Mouse (Mus musculus): ENCODE measurements around the gene Clec1a. TPM values are rescaled to one million over a fixed set of nuclear protein-coding genes. Genes with fewer than 3 reads are reported as not detected.
"Not testable (repeated sequence)": the region's sequence is repeated elsewhere in the genome, so short reads cannot be mapped to it uniquely, and the experiment has no call there.

The Clec1a gene
- 0.82 and 0.89 TPM in 2 replicates for polyA plus RNA-seq (2016; fragmentation: Nextera tagmentation; extraction: Ambion mirVana)

- no peaks in the 10 kb centered on the region for H3K27me3 ChIP-seq (replicated peaks; ENCODE audit: low read depth, poor library complexity, severe bottlenecking)
- no peak within 1 kb of the TSS for H3K4me3 ChIP-seq
- peaks cover 3% of the 10 kb centered on the region; the same call in 1 of the 2 replicates for H3K4me1 ChIP-seq
- WGBS, result 64% methylated on average over 13 of the region's 13 CpGs
- no peaks in the 10 kb centered on the region for H3K36me3 ChIP-seq (replicated peaks)
- H3K9me3 ChIP-seq, result no peaks in the 10 kb centered on the region
- H3K27ac ChIP-seq (replicated peaks), result no peak within 1 kb of the TSS
- DNase-seq (ENCODE audit: low spot score), result peak; percentile 14
Measured at GRCm38 (mm10) chr6:129451411-129452039, at the start of gene Clec1a. TSS of gene Clec1a (minus strand) at chr6:129452000.

DNA sequence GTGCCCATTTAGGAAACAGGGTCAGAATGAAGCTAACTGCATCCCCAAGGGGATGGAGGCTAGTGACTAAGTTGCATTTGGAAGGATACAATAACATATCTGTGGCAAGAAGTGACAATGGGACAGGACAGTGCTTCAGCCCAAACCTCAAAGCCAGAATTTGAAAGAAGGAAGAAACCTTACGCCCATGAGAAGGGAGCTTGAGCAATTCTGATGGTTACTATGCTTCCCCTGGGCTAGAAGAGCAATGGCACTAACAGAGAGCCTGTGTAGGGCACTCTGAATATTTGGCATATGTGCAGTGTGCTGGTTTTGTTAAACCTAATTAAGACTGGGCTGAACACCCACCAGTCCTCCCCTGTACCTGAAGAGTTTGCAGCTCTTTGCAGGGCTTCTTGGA is 47.7 kb upstream of the Clec1a start:
- WGBS, result 92% methylated on average over 1 of the region's 1 CpGs
- not testable (repeated sequence) for H3K27me3 ChIP-seq (replicated peaks; ENCODE audit: low read depth, poor library complexity, severe bottlenecking); H3K4me1 ChIP-seq; H3K9me3 ChIP-seq; H3K27ac ChIP-seq (replicated peaks); H3K36me3 ChIP-seq (replicated peaks); DNase-seq (ENCODE audit: low spot score); H3K4me3 ChIP-seq

DNA sequence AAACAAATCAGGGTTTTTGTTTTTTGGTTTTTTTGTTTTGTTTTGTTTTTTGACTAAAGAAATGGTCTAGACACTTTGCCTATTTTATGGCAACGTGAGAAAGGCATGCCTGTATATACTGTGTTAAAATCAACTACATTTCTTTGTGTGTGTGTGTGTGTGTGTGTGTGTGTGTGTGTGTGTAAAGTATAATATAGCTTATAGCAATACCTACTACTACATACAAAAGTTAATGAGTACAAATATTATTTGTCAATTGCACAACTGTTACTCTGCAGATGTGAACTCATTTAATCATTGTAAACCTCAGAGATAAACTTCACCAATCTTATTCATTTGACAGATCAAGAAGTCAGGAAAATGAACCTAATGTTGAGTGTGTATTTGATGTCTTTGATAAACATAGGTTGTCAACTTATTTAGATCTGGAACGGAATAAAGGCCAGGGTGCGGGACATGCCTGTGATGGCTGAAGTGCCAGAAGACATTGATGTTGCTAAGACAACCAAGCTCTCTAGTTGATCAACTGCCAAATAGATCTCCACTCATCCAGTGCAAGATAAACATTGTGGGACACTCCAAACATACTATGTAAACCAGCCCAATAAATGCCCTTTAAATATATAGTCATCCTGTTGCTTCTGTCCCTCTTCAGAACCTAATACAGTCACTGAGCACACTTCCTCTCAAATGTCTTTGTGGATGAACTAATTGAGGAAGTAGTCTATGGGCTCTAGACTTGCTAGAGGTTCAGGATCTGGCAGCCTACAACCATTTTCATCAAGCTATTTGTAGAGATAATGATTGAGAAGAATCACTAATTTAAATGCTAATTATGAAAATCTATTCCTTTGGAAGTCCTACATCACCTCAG is 45.8 kb upstream of the Clec1a start:
- H3K27ac ChIP-seq (replicated peaks), result no peak overlapping the region
- H3K4me3 ChIP-seq, result no peak overlapping the region
- no peak for DNase-seq (ENCODE audit: low spot score)
- 94% methylated on average over 3 of the region's 3 CpGs for WGBS
- no peaks in the 10 kb centered on the region for H3K9me3 ChIP-seq
- no peaks in the 10 kb centered on the region for H3K27me3 ChIP-seq (replicated peaks; ENCODE audit: low read depth, poor library complexity, severe bottlenecking)
- H3K36me3 ChIP-seq (replicated peaks), result no peaks in the 10 kb centered on the region
- no peaks in the 10 kb centered on the region for H3K4me1 ChIP-seq

- H3K36me3 ChIP-seq (replicated peaks), result no peaks in the 10 kb centered on the region
- 83% methylated on average over 4 of the region's 4 CpGs for WGBS
- no peaks in the 10 kb centered on the region for H3K9me3 ChIP-seq
- DNase-seq (ENCODE audit: low spot score), result no peak
- no peak overlapping the region for H3K27ac ChIP-seq (replicated peaks)
- no peaks in the 10 kb centered on the region for H3K4me1 ChIP-seq
- no peaks in the 10 kb centered on the region for H3K27me3 ChIP-seq (replicated peaks; ENCODE audit: low read depth, poor library complexity, severe bottlenecking)
- H3K4me3 ChIP-seq, result no peak overlapping the region
Measured at GRCm38 (mm10) chr6:129494924-129495323, 43.1 kb upstream of the Clec1a start.

DNA sequence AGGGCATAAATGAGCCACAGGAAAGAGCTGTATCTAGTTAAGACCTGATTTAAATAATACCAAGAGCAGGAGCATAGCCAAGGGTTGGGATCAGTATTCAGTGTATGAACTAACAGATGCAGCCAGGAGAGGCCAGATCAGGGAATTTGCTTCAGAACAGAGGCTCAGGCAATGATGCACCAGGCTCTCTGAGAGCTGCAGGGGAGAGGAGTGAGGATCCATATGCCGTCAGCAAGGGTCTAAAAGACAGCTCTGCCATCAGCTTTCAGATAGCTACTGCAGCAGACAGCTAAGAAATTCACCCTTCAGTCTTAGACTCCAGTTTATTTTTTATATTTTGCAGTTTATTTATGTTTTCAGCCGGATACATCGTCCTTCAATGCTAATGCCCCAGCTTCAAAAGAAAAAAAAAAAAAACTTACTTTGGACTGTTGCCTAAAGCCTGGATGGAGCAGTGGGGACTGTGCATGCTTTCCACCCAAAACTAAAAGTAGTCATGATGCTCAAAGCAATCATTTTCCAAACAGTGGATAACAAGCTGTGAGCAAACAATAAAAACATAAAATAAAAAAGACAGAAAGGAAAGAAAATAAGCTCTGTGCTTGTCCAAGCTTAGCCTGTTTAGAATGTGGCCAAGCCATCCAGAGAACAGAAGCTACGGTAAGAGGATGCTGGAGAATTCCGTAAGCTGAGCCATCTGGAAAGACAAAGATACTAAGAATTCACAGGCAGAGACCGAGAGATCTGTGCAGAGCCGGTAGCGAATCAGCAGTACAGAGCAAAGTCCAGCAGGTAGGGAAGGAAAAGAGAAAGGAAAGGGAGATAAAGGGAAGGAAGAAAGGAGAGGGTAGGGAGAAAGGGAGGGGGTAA is 28.5 kb upstream of the Clec1a start:
- no peaks in the 10 kb centered on the region for H3K4me1 ChIP-seq
- H3K27me3 ChIP-seq (replicated peaks; ENCODE audit: low read depth, poor library complexity, severe bottlenecking), result no peaks in the 10 kb centered on the region
- no peak overlapping the region for H3K27ac ChIP-seq (replicated peaks)
- H3K9me3 ChIP-seq, result no peaks in the 10 kb centered on the region
- DNase-seq (ENCODE audit: low spot score), result no peak
- WGBS, result 67% methylated on average over 8 of the region's 8 CpGs
- no peak overlapping the region for H3K4me3 ChIP-seq
- no peaks in the 10 kb centered on the region for H3K36me3 ChIP-seq (replicated peaks)

DNA sequence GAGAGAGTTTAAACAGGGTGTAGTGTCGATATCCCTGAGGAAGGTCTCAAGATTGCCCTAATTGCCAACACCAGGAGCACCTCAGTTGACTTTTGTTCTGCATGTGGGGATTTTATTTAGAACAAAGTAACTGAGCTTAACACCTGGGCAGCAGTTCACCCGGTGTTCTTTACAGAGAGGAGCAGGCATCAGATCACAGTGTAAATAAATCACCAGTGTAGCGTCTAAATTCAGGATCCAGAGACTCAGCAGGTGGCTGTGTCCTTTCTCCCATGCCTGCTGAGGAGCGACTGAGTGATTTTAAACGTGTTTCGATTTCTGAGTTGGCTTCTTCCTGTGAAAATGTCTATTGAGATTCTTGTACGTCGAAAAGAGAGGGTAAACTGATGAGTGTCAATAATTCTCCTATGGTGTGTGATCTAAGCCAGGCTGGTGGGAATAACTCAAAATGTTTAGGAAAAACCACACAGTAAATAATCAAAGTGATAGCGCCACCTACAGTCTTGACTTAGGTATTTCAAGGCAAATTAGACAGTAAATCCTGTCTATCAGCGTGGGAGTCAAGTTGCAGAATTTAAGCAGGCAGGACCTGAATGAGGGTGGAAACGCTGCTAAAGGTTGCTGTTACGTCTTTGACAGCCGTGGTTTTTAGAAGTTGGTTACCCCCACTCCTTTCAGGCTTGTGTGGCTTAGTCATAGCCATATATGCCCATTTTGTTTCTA is 24.8 kb upstream of the Clec1a start:
- WGBS, result 33% methylated on average over 13 of the region's 13 CpGs
- Histone ChIP-seq H3K4me1 (no peaks in the 10 kb centered on the region), H3K27ac (replicated peaks) (no peak overlapping the region)

GRCm38 (mm10) chr6:129472627-129473026 is 20.8 kb upstream of the Clec1a start:
- no peak overlapping the region for H3K27ac ChIP-seq (replicated peaks)
- no peaks in the 10 kb centered on the region for H3K9me3 ChIP-seq
- no peaks in the 10 kb centered on the region for H3K36me3 ChIP-seq (replicated peaks)
- H3K4me3 ChIP-seq, result no peak overlapping the region
- H3K4me1 ChIP-seq, result no peaks in the 10 kb centered on the region
- H3K27me3 ChIP-seq (replicated peaks; ENCODE audit: low read depth, poor library complexity, severe bottlenecking), result no peaks in the 10 kb centered on the region
- DNase-seq (ENCODE audit: low spot score), result no peak
- 85% methylated on average over 5 of the region's 5 CpGs for WGBS

More for the DNA sequence above, 24.8 kb upstream of the Clec1a start:
- no peaks in the 10 kb centered on the region for H3K36me3 ChIP-seq (replicated peaks)
- H3K4me3 ChIP-seq, result no peak overlapping the region
- DNase-seq (ENCODE audit: low spot score), result no peak
- no peaks in the 10 kb centered on the region for H3K9me3 ChIP-seq
- H3K27me3 ChIP-seq (replicated peaks; ENCODE audit: low read depth, poor library complexity, severe bottlenecking), result no peaks in the 10 kb centered on the region

- H3K36me3 ChIP-seq (replicated peaks), result no peaks in the 10 kb centered on the region
- no peak overlapping the region for H3K27ac ChIP-seq (replicated peaks)
- WGBS, result 92% methylated on average over 6 of the region's 6 CpGs
- H3K4me3 ChIP-seq, result no peak overlapping the region
- H3K27me3 ChIP-seq (replicated peaks; ENCODE audit: low read depth, poor library complexity, severe bottlenecking), result no peaks in the 10 kb centered on the region
- no peaks in the 10 kb centered on the region for H3K9me3 ChIP-seq
- no peak for DNase-seq (ENCODE audit: low spot score)
- no peaks in the 10 kb centered on the region for H3K4me1 ChIP-seq
Measured at GRCm38 (mm10) chr6:129471386-129471785, 19.6 kb upstream of the Clec1a start.

GRCm38 (mm10) chr6:129449743-129450142 is 2.1 kb downstream of the Clec1a start:
- Histone ChIP-seq H3K36me3 (replicated peaks) (no peaks in the 10 kb centered on the region), H3K9me3 (no peaks in the 10 kb centered on the region), H3K4me1 (peaks cover 3% of the 10 kb centered on the region; the same call in 1 of the 2 replicates), H3K27me3 (replicated peaks; ENCODE audit: low read depth, poor library complexity, severe bottlenecking) (no peaks in the 10 kb centered on the region), H3K4me3 (no peak overlapping the region), H3K27ac (replicated peaks) (no peak overlapping the region)
- 70% methylated on average over 6 of the region's 6 CpGs for WGBS
- DNase-seq (ENCODE audit: low spot score), result no peak

- Histone ChIP-seq H3K4me3 (no peak overlapping the region), H3K36me3 (replicated peaks) (no peaks in the 10 kb centered on the region), H3K9me3 (no peaks in the 10 kb centered on the region), H3K4me1 (no peaks in the 10 kb centered on the region), H3K27me3 (replicated peaks; ENCODE audit: low read depth, poor library complexity, severe bottlenecking) (no peaks in the 10 kb centered on the region), H3K27ac (replicated peaks) (no peak overlapping the region)
- 91% methylated on average over 2 of the region's 2 CpGs for WGBS
- no peak for DNase-seq (ENCODE audit: low spot score)
Measured at GRCm38 (mm10) chr6:129438033-129438432, 13.8 kb downstream of the Clec1a start.

GRCm38 (mm10) chr6:129436025-129436424 is 15.8 kb downstream of the Clec1a start:
- 88% methylated on average over 3 of the region's 3 CpGs for WGBS
- no peak for DNase-seq (ENCODE audit: low spot score)
- Histone ChIP-seq H3K27me3 (replicated peaks; ENCODE audit: low read depth, poor library complexity, severe bottlenecking) (no peaks in the 10 kb centered on the region), H3K4me1 (no peaks in the 10 kb centered on the region), H3K36me3 (replicated peaks) (no peaks in the 10 kb centered on the region), H3K4me3 (no peak overlapping the region), H3K27ac (replicated peaks) (no peak overlapping the region), H3K9me3 (no peaks in the 10 kb centered on the region)

DNA sequence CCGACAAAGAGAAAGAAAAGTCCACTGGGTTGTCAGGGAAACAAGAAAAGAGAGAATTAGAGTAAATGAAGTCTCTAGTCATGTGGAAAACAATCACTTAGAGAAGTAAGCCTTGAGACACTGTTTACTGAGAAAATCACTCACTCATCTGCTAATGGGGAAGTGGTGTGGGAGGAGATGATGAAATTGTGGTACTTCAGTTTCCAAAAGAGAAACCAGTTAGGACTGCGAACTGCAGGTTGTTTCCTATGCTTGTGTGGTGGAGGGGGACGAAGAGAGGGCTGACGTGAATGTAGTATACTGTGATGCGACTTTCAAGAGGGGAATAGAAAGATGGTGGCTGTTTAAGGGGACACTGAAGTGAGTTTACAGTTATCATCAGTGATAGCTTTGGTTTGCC is 17.6 kb downstream of the Clec1a start:
- Histone ChIP-seq H3K27me3 (replicated peaks; ENCODE audit: low read depth, poor library complexity, severe bottlenecking) (no peaks in the 10 kb centered on the region), H3K27ac (replicated peaks) (no peak overlapping the region), H3K9me3 (no peaks in the 10 kb centered on the region), H3K36me3 (replicated peaks) (no peaks in the 10 kb centered on the region), H3K4me1 (no peaks in the 10 kb centered on the region), H3K4me3 (no peak overlapping the region)
- WGBS, result 78% methylated on average over 5 of the region's 5 CpGs
- no peak for DNase-seq (ENCODE audit: low spot score)
